Mouse (Mus musculus): ENCODE data around the gene Sgpl1. TPM values are rescaled to one million over a fixed set of nuclear protein-coding genes. Genes with fewer than 3 reads are reported as not detected.

The Sgpl1 gene
- polyA plus RNA-seq, 1 experiment from 2014 or later: 80.3 TPM

GRCm38 (mm10) chr10:61068436-61069192 lies 78.9 kb downstream of the Sgpl1 start:
- peak; percentile 63 for DNase-seq (ENCODE audit: low spot score)
- Histone ChIP-seq H3K27me3 (ENCODE audit: low read depth, poor library complexity, severe bottlenecking) (no peaks in the 10 kb centered on the region), H3K36me3 (no peaks in the 10 kb centered on the region), H3K27ac (peak overlapping the region; percentile 50), H3K4me3 (peak overlapping the region; percentile 20; the same call in 1 of the 2 replicates), H3K9me3 (replicated peaks) (no peaks in the 10 kb centered on the region), H3K4me1 (peaks cover 43% of the 10 kb centered on the region)
- WGBS: 3% methylated on average over 8 of the region's 8 CpGs

GRCm38 (mm10) chr10:61065287-61066005 lies 82.1 kb downstream of the Sgpl1 start:
- Histone ChIP-seq H3K4me3 (no peak overlapping the region; the same call in 1 of the 2 replicates), H3K27me3 (ENCODE audit: low read depth, poor library complexity, severe bottlenecking) (no peaks in the 10 kb centered on the region), H3K36me3 (no peaks in the 10 kb centered on the region), H3K4me1 (peaks cover 59% of the 10 kb centered on the region), H3K27ac (peak overlapping the region; percentile 77), H3K9me3 (replicated peaks) (no peaks in the 10 kb centered on the region)
- DNase-seq (ENCODE audit: low spot score): no peak
- 57% methylated on average over 13 of the region's 13 CpGs for WGBS

- H3K4me3 ChIP-seq: peak overlapping the region; percentile 31
- H3K9me3 ChIP-seq (replicated peaks): no peaks in the 10 kb centered on the region
- WGBS: 6% methylated on average over 8 of the region's 8 CpGs
- peak overlapping the region; percentile 77 for H3K27ac ChIP-seq
- DNase-seq (ENCODE audit: low spot score): peak; percentile 78
- no peaks in the 10 kb centered on the region for H3K27me3 ChIP-seq (ENCODE audit: low read depth, poor library complexity, severe bottlenecking)
- H3K36me3 ChIP-seq: no peaks in the 10 kb centered on the region
- H3K4me1 ChIP-seq: peaks cover 66% of the 10 kb centered on the region
Observed at GRCm38 (mm10) chr10:61064635-61065034, 82.9 kb downstream of the Sgpl1 start.

GRCm38 (mm10) chr10:61063271-61063864 lies 84.1 kb downstream of the Sgpl1 start:
- no peak for DNase-seq (ENCODE audit: low spot score)
- 57% methylated on average over 10 of the region's 10 CpGs for WGBS
- H3K9me3 ChIP-seq (replicated peaks): no peaks in the 10 kb centered on the region
- H3K4me1 ChIP-seq: peaks cover 63% of the 10 kb centered on the region
- no peaks in the 10 kb centered on the region for H3K27me3 ChIP-seq (ENCODE audit: low read depth, poor library complexity, severe bottlenecking)
- H3K27ac ChIP-seq: peak overlapping the region; percentile 77
- no peak overlapping the region for H3K4me3 ChIP-seq
- H3K36me3 ChIP-seq: no peaks in the 10 kb centered on the region

- H3K4me1 ChIP-seq: peaks cover 47% of the 10 kb centered on the region
- 19% methylated on average over 6 of the region's 6 CpGs for WGBS
- DNase-seq (ENCODE audit: low spot score): no peak
- H3K27me3 ChIP-seq (ENCODE audit: low read depth, poor library complexity, severe bottlenecking): no peaks in the 10 kb centered on the region
- H3K9me3 ChIP-seq (replicated peaks): no peaks in the 10 kb centered on the region
- H3K36me3 ChIP-seq: no peaks in the 10 kb centered on the region
- peak overlapping the region; percentile 50; the same call in 1 of the 2 replicates for H3K27ac ChIP-seq
- no peak overlapping the region for H3K4me3 ChIP-seq
Observed at GRCm38 (mm10) chr10:61059543-61060110, 87.9 kb downstream of the Sgpl1 start.

GRCm38 (mm10) chr10:61059101-61059500 lies 88.4 kb downstream of the Sgpl1 start:
- peaks cover 47% of the 10 kb centered on the region for H3K4me1 ChIP-seq
- H3K4me3 ChIP-seq: no peak overlapping the region
- WGBS: no CpG with 5 or more reads among the region's 1 CpGs
- DNase-seq (ENCODE audit: low spot score): no peak
- H3K27me3 ChIP-seq (ENCODE audit: low read depth, poor library complexity, severe bottlenecking): no peaks in the 10 kb centered on the region
- H3K27ac ChIP-seq: peak overlapping the region; percentile 50; the same call in 1 of the 2 replicates
- no peaks in the 10 kb centered on the region for H3K36me3 ChIP-seq
- H3K9me3 ChIP-seq (replicated peaks): no peaks in the 10 kb centered on the region

GRCm38 (mm10) chr10:61056661-61057060 lies 90.8 kb downstream of the Sgpl1 start:
- peaks cover 33% of the 10 kb centered on the region for H3K4me1 ChIP-seq
- no peak overlapping the region for H3K4me3 ChIP-seq
- H3K36me3 ChIP-seq: no peaks in the 10 kb centered on the region
- 92% methylated on average over 7 of the region's 7 CpGs for WGBS
- H3K27ac ChIP-seq: no peak overlapping the region
- 0 out of 2 replicates have a peak, but pooled peaks cover 10% of the 10 kb centered on the region for H3K27me3 ChIP-seq (ENCODE audit: low read depth, poor library complexity, severe bottlenecking)
- DNase-seq (ENCODE audit: low spot score): no peak
- no peaks in the 10 kb centered on the region for H3K9me3 ChIP-seq (replicated peaks)

- Histone ChIP-seq H3K9me3 (replicated peaks) (no peaks in the 10 kb centered on the region), H3K4me1 (peaks cover 7% of the 10 kb centered on the region), H3K27ac (no peak overlapping the region), H3K4me3 (no peak overlapping the region), H3K27me3 (ENCODE audit: low read depth, poor library complexity, severe bottlenecking) (0 out of 2 replicates have a peak, but pooled peaks cover 10% of the 10 kb centered on the region), H3K36me3 (no peaks in the 10 kb centered on the region)
- WGBS: 61% methylated on average over 14 of the region's 14 CpGs
- DNase-seq (ENCODE audit: low spot score): peak; percentile 78
Observed at GRCm38 (mm10) chr10:61051993-61052613, 95.4 kb downstream of the Sgpl1 start.

Small RNA genes within 50 kb of the gene (microRNA-seq; reads per million reads assigned to microRNA genes)
- not detected for gene Gm44308

Other genes with a start within 250 kb of the Sgpl1 start
- 19.3 and 22.1 TPM in 2 replicates for gene Pcbd1, start 58.4 kb downstream of the Sgpl1 start, polyA plus RNA-seq (2016; fragmentation: Nextera tagmentation; extraction: Ambion mirVana)
- not detected in 2 replicates for gene Tbata, start 24.3 kb upstream of the Sgpl1 start, polyA plus RNA-seq (2016; fragmentation: Nextera tagmentation; extraction: Ambion mirVana)
- gene Adamts14, start 125.7 kb upstream of the Sgpl1 start, polyA plus RNA-seq (2016; fragmentation: Nextera tagmentation; extraction: Ambion mirVana): 0.46 and 0.48 TPM in 2 replicates
- gene Prf1, start 150.1 kb upstream of the Sgpl1 start, polyA plus RNA-seq (2016; fragmentation: Nextera tagmentation; extraction: Ambion mirVana): not detected in 2 replicates
- gene Pald1, start 235.8 kb upstream of the Sgpl1 start, polyA plus RNA-seq (2016; fragmentation: Nextera tagmentation; extraction: Ambion mirVana): 26.2 and 28.1 TPM in 2 replicates

Measured in limb, embryonic 10.5 days (tissue).